Mouse (Mus musculus): ENCODE results near the gene B4galnt2.
A peak's percentile ranks its signal among the peaks of the same experiment; 100 is the strongest.

Gene B4galnt2

DNA sequence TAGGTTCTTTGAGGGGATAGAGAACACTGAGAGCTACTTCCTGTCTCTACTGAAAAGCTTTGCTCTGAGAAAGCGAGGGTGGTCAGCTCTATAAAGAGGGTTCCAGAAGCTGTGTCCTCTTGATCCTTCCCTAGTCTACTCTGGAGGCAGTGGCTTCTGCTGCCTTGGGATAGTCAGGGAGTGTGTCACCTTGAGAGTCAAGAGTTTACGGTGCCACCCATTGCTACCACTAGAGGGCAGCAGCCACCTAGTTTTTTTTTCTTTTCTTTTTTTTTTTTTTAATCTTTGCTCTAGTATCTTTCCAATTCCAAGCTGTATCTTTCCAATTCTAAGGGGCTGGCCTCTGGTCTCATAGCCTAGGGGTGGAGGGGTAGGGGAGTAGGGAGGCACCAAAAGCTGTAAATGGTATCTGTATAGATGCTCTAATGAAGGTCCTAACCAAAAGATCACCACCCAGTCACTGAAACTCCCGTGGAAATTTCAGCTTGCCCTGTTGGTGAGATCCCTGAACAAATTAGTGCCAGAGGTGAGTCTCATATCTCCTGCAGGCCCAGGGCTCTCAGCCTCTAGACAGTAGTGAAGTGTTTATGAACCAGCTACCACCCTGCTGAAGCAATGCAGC lies 87.1 kb downstream of the B4galnt2 start:
- DNase-seq (ENCODE audit: inconsistent age in 2 of 2, low spot score in 1 of 2), result peak; percentile 71 to 95

DNA sequence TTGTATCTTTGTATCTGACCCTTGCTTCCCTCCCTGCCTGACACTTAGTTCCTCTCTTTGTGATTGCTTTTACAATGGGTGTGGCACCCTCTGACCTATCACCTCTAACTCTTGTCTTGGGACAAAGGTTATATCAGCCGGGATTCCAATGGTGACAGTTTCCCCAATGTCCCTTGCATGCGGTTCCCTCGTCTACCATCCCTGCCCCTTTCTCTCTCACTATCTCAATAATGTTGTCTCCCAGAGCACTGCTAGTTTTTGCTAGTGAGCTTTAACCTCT lies 87.6 kb downstream of the B4galnt2 start:
- DNase-seq (ENCODE audit: inconsistent age in 2 of 2, low spot score in 1 of 2), result peak in 1 of 2 experiments; percentile 11

DNA sequence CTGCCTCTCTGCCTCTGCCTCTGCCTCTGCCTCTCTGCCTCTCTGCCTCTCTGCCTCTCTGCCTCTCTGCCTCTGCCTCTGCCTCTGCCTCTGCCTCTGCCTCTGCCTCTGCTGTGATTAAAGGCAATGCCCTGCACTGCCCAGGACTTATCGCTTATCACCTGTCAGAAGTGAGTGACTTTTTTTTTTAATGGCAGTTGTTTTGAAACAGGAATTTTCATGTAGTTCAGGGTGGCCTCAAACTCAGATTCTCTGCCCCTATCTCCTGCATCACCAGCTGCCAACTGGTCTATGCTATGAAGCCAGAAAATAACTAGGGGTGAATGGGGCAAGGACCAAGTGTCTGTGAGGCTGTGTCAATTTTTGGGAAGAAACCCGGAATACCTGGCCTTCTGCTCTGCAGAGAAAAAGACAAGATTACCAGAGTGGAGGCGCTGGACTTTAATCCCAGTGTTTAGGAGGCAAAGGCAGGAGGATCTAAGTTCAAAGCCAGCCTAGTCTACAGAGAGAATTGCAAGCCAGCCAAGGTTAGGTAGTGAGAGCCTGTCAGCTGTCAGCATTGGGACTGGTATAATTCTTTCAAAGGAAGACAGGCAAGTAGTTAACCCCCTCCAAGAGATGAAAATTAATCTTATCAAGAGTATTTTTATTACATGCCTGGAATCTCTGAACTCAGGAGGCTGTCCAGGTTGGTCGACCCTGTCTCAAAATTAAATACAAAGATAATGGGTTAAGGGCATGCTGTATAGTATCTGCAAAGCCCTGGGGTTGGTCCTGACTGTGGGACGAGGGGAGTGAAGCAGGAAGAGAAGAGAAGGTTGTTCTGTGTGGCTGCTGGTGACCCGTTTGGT lies 88.1 kb downstream of the B4galnt2 start:
- peak; percentile 9 to 40 for DNase-seq (ENCODE audit: inconsistent age in 2 of 2, low spot score in 1 of 2)

DNA sequence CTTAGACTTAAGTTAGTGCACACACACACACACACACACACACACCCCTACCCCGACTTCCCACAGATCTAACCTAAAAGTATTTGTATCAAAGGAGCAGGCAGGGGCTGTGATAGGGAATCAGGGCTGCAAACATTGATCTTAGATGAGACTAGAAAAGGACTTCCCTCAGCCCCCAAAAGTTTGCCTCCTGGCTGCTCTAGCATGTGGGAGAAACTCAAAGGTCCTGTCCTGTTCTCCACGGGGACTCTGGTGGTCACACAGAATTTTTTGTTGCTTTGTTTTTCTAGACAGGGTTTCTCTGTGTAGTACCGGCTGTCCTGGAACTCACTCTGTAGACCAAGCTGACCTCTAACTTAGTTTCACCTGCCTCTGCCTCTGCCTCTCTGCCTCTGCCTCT lies 89.1 kb downstream of the B4galnt2 start:
- peak; percentile 7 to 39 for DNase-seq (ENCODE audit: inconsistent age in 2 of 2, low spot score in 1 of 2)

DNA sequence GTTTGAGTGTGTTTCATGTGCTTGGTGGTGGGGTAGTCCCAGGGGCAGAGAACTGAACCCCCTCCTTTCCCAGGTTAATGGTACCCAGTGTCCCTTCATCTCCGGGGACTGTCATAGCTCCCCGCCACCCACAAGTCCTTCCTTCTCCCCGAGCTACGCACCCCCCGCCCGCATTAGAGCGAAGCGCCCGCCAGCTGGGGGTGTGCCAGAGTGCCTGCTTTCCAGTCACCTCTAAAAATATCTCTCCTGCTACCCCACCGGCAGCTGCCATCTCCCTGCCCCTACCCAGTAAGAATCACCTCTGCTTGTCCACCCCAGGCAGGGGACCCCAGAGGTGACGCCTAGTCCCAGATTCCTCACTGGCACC lies 89.8 kb downstream of the B4galnt2 start:
- DNase-seq (ENCODE audit: inconsistent age in 2 of 2, low spot score in 1 of 2), result peak; percentile 77 to 86

DNA sequence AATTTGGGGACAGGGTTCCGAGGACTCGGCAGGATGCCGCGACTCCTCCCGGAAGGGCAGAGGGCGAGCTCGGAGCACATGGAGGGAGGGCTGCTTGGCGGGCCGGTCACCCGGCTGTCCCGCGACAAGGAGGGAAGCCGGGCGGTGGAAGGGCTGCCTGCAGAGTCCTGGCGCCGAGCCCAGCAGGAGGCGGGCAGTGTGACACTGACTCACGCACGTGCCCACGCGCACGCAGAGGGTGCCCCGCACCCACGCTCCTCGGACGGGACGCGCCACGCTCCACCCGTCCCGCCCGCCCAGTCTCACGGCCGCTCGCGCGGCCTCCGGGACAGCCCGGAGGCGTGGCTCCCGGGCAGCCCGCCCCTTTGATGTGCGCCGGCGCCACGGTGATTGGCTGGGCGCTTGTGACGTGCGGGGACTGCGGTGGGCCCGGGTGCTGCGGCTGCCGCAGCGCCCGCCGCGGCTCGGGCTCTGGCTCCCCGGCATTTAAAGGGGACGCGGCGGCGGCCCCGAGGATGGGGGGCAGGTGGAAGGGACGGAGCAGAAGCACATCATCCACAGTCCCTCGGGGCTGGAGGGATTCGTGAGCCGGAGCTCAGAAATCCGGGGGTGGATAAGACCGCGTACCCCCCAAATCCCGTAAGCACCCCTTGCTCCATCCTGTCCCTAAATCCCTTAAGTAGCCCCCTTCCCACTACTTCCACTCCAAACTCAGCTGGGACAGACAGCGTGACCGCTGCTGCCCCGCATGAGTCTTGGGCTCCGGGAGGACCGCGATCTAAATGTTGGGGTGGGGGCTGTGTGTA lies 90.4 kb downstream of the B4galnt2 start, which contains the start of gene Phospho1:
Gene Phospho1 (plus strand): TSS at position 429 of the 806 bp plus-strand sequence.
- peak; percentile 96 to 97 for DNase-seq (ENCODE audit: inconsistent age in 2 of 2, low spot score in 1 of 2)

DNA sequence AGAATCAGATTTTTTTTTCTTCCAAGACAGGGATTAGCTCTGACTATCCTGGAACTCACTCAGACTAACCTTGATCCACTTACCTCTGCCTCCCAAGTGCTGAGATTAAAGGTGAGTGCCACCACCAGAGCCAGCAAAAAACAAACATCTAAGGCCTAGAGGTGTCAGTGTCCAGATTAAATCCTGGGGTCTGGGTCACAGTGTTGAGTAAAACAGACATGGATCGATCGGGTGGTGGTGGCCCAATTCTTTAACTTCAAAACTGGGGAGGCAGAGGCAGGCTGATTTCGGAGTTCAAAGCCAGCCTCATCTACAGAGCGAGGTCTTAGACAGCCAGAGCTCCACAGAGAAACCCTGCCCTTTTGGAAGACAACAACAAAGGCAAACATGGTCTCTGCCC lies 92.3 kb downstream of the B4galnt2 start:
- DNase-seq (ENCODE audit: inconsistent age in 2 of 2, low spot score in 1 of 2), result peak in 1 of 2 experiments; percentile 33

DNA sequence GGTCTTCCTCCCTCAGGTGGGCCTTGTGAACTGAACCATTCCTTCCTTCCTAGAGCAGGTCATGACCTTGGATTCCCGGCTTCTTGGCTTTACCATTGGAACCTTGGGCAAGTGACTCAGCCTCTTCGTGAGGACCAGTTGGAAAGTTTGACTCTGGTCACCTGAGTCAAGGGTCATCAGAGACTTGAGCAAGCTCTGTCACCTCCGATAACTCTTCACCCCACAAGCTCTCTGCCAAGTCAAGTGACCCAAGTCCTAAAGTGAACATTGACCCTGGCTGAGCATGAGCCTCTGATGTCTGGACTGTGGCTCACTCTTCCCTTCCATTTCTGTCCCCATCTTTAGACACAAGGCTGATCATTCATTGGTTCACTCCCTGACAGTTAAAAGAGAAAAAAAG lies 93.2 kb downstream of the B4galnt2 start:
- DNase-seq (ENCODE audit: inconsistent age in 2 of 2, low spot score in 1 of 2), result peak in 1 of 2 experiments; percentile 57

DNA sequence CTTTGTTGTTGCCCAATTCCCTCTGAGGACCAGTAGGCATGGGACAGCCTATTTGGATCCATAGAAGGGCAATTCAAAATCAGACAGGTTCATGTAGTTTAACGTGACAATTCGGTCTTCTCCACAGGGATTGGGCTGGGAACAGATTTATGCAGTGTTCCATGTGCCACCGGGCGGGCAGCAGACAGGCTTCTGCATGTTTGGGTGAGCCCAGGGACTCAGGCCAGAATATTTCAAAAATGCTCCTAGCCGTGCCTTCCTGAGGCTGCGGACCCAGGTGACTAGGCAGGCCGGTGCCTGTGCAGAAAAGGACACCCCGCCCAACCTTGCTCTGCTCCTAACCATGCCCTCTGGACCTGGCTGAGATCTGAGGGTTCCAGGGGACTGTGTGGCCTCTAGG lies 95.6 kb downstream of the B4galnt2 start:
- peak in 1 of 2 experiments; percentile 30 for DNase-seq (ENCODE audit: inconsistent age in 2 of 2, low spot score in 1 of 2)
